ENCODE assay signal across 8 mouse cellular contexts in genomic region chr4:120665782-120666181, GRCm38 (mm10). TPM values are rescaled to one million over a fixed set of nuclear protein-coding genes. Genes with fewer than 3 reads are reported as not detected.
A peak's percentile ranks its signal among the peaks of the same experiment; 100 is the strongest.
DNase-seq lines count a peak whose midpoint lies in the region; ATAC-seq and TF ChIP-seq lines count a peak whose summit lies in the region.

No protein-coding gene starts in this region.

- TF ChIP-seq POLR2A in CH12.LX (IDR thresholded peaks at IDR 0.05; ENCODE audit: low read depth, low read length) (no peak), MEL (IDR thresholded peaks at IDR 0.05; ENCODE audit: control insufficient read depth in 1 of 2, insufficient read depth in 1 of 2, low read depth in 1 of 2, low read length in 2 of 2, poor library complexity in 1 of 2) (no peak)

- DNase-seq in heart, postnatal 36 days: no peak
- DNase-seq in CH12.LX (ENCODE audit: extremely low read depth) (no peak), MEL (ENCODE audit: low read depth, low spot score) (peak; percentile 65)
- DNase-seq in kidney, postnatal 10 days: peak; percentile 29
- no peak for DNase-seq in frontal cortex, adult 2 months (ENCODE audit: extremely low spot score in 1 of 2, low spot score in 1 of 2)
- no peak for DNase-seq in left cerebral cortex, postnatal 36 days (ENCODE audit: low spot score in 2 of 2)

- ATAC-seq in heart, embryonic 14.5 days (ENCODE audit: insufficient number of reproducible peaks, insufficient read depth, low FRiP score, low read depth): no peak
- ATAC-seq in megakaryocyte progenitor cell, adult 5-6 weeks (replicated peaks; ENCODE audit: poor library complexity): no peak

- peaks cover 11 to 29% of the 10 kb centered on the region in 2 experiments; a peak in 3 of 4 replicates for H3K4me1 ChIP-seq in heart, embryonic 14.5 days (ENCODE audit: control insufficient read depth in 2 of 2, insufficient read depth in 2 of 2, low read length in 2 of 2)
- H3K4me1 ChIP-seq in CH12.LX (ENCODE audit: control insufficient read depth in 1 of 2, insufficient read depth in 2 of 2) (peaks cover 7 to 33% of the 10 kb centered on the region in 2 experiments), MEL (ENCODE audit: control insufficient read depth in 1 of 2, insufficient read depth in 2 of 2, low read length in 2 of 2) (peaks cover 16 to 28% of the 10 kb centered on the region in 2 experiments)

- H3K4me2 ChIP-seq in heart, embryonic 14.5 days (ENCODE audit: low read length): no peak overlapping the region
- peak overlapping the region; percentile 60; the same call in 1 of the 2 replicates for H3K4me2 ChIP-seq in CH12.LX (ENCODE audit: insufficient read depth, low read depth, poor library complexity, severe bottlenecking)

- TF ChIP-seq CTCF in CH12.LX (conservative IDR thresholded peaks at IDR 0.05 in 1 of 2, IDR thresholded peaks at IDR 0.05 in 1 of 2; ENCODE audit: low read depth in 2 of 2, low read length in 2 of 2) (no peak), MEL (IDR thresholded peaks at IDR 0.05 in 2 of 3, conservative IDR thresholded peaks at IDR 0.05 in 1 of 3; ENCODE audit: control insufficient read depth in 1 of 3, insufficient read depth in 1 of 3, low read depth in 2 of 3, low read length in 3 of 3, poor library complexity in 1 of 3, severe bottlenecking in 1 of 3) (no peak)

- no peaks in the 10 kb centered on the region for H3K36me3 ChIP-seq in heart, embryonic 14.5 days (ENCODE audit: control insufficient read depth, insufficient read depth, low read length)
- no peaks in the 10 kb centered on the region for H3K36me3 ChIP-seq in CH12.LX (replicated peaks in 1 of 2; ENCODE audit: control insufficient read depth in 1 of 2, insufficient read depth in 1 of 2, low read length in 1 of 2)
- H3K36me3 ChIP-seq in MEL (ENCODE audit: control insufficient read depth in 1 of 2, insufficient read depth in 2 of 2, low read length in 2 of 2): peaks cover 0 to 12% of the 10 kb centered on the region in 2 experiments; a peak in 2 of 4 replicates

- TF ChIP-seq EP300 in CH12.LX (IDR thresholded peaks at IDR 0.05; ENCODE audit: low read length) (no peak), MEL (IDR thresholded peaks at IDR 0.05; ENCODE audit: low read depth in 1 of 2, low read length in 2 of 2) (peak in 1 of 2 experiments; percentile 8; a peak in 1 of 4 replicates)

- peaks cover 10% of the 10 kb centered on the region; the same call in 1 of the 2 replicates for H3K27me3 ChIP-seq in heart, embryonic 14.5 days (ENCODE audit: control insufficient read depth, insufficient read depth, low read length)
- peaks cover 8% of the 10 kb centered on the region for H3K27me3 ChIP-seq in CH12.LX (replicated peaks)
- no peaks in the 10 kb centered on the region for H3K27me3 ChIP-seq in MEL (ENCODE audit: control insufficient read depth in 1 of 2, insufficient read depth in 2 of 2, low read length in 2 of 2)

- TF ChIP-seq RAD21 in CH12.LX (IDR thresholded peaks at IDR 0.05; ENCODE audit: low read depth, low read length) (no peak), MEL (IDR thresholded peaks at IDR 0.05; ENCODE audit: low read depth, low read length) (no peak)

- dilution Hi-C loops in CH12.LX (cut with MboI; ENCODE audit: extremely low pct_ligation_motif_present, extremely low pct_unique_long_range_greater_than_20kb, low sequenced_read_pairs): no loop called here

- H3K4me3 ChIP-seq in heart, embryonic 14.5 days (ENCODE audit: control insufficient read depth in 1 of 2, insufficient read depth in 1 of 2, low read depth in 1 of 2, low read length in 2 of 2): no peak overlapping the region
- H3K4me3 ChIP-seq in CH12.LX (replicated peaks in 1 of 3; ENCODE audit: low read depth in 2 of 3, low read length in 2 of 3, poor library complexity in 1 of 3): no peak overlapping the region
- peak overlapping the region; percentile 42 to 66 for H3K4me3 ChIP-seq in MEL (ENCODE audit: control insufficient read depth in 1 of 2, insufficient read depth in 1 of 2, low read depth in 2 of 2, low read length in 2 of 2)

- in situ Hi-C loops in CH12.LX (cut with MboI; ENCODE audit: low pct_ligation_motif_present, low pct_unique_long_range_greater_than_20kb, low sequenced_read_pairs): no loop called here

- no peaks in the 10 kb centered on the region for H3K79me2 ChIP-seq in CH12.LX (replicated peaks; ENCODE audit: control insufficient read depth, extremely low read depth, insufficient read depth, poor library complexity, severe bottlenecking)
- H3K79me2 ChIP-seq in MEL (ENCODE audit: control insufficient read depth, insufficient read depth, low read length, poor library complexity): peaks cover 15% of the 10 kb centered on the region

- intact Hi-C loops in heart, postnatal 36 days (cut with DNase I): loop anchor here (2.0 kb wide), 1 partner anchor 49 kb away; no protein-coding TSS in a partner anchor
- intact Hi-C loops in left cerebral cortex, postnatal 36 days (cut with DNase I): loop anchor here (5.0 kb wide), 1 partner anchor 73 kb away; no protein-coding TSS in a partner anchor

- no peaks in the 10 kb centered on the region for H3K9me3 ChIP-seq in heart, embryonic 14.5 days (ENCODE audit: control insufficient read depth, low read length)
- H3K9me3 ChIP-seq in CH12.LX (replicated peaks; ENCODE audit: low read length): peaks cover 5% of the 10 kb centered on the region
- no peaks in the 10 kb centered on the region for H3K9me3 ChIP-seq in MEL (replicated peaks; ENCODE audit: insufficient read depth, low read length)

- no peak overlapping the region for H3K9ac ChIP-seq in heart, embryonic 14.5 days (ENCODE audit: low read length)
- H3K9ac ChIP-seq in CH12.LX (ENCODE audit: insufficient read depth, low read depth) (no peak overlapping the region), MEL (ENCODE audit: control insufficient read depth, low read depth, low read length, poor library complexity, severe bottlenecking) (peak overlapping the region; percentile 49)

- H3K27ac ChIP-seq in heart, embryonic 14.5 days (replicated peaks in 1 of 2; ENCODE audit: control insufficient read depth in 1 of 2, insufficient read depth in 1 of 2, low read depth in 2 of 2, low read length in 2 of 2): peak overlapping the region; percentile 28 to 87; a peak in 3 of 4 replicates
- no peak overlapping the region for H3K27ac ChIP-seq in CH12.LX (ENCODE audit: insufficient read depth, low read depth)
- H3K27ac ChIP-seq in MEL (ENCODE audit: control insufficient read depth, low read depth, low read length): peak overlapping the region; percentile 75

- WGBS in heart, embryonic 14.5 days: 63% methylated on average over 7 of the region's 7 CpGs

TF ChIP-seq in CH12.LX, 34 proteins besides CTCF, POLR2A, EP300 and RAD21:
- TF ChIP-seq IRF4 (IDR thresholded peaks at IDR 0.05; ENCODE audit: low read depth, low read length) (no peak), NRF1 (IDR thresholded peaks at IDR 0.05; ENCODE audit: low read depth, low read length) (no peak), E2F4 (IDR thresholded peaks at IDR 0.05; ENCODE audit: insufficient replicate concordance, low read depth, low read length) (no peak), POLR2AphosphoS2 (IDR thresholded peaks at IDR 0.05; ENCODE audit: low read depth, low read length) (no peak), TCF12 (IDR thresholded peaks at IDR 0.05; ENCODE audit: low read depth, low read length) (no peak), USF1 (IDR thresholded peaks at IDR 0.05; ENCODE audit: low read depth, low read length) (no peak), ELF1 (IDR thresholded peaks at IDR 0.05; ENCODE audit: low read depth, low read length) (no peak), BHLHE40 (IDR thresholded peaks at IDR 0.05; ENCODE audit: low read depth, low read length) (no peak), HCFC1 (IDR thresholded peaks at IDR 0.05; ENCODE audit: low read depth, low read length) (no peak), TBP (conservative IDR thresholded peaks at IDR 0.05; ENCODE audit: low read depth, low read length) (no peak), ZNF384 (IDR thresholded peaks at IDR 0.05; ENCODE audit: low read depth, low read length) (no peak), CHD1 (IDR thresholded peaks at IDR 0.05; ENCODE audit: low read depth, low read length) (no peak), MYC (IDR thresholded peaks at IDR 0.05; ENCODE audit: low read depth, low read length) (no peak)

TF ChIP-seq in MEL, 35 proteins besides CTCF, POLR2A, EP300 and RAD21:
- TF ChIP-seq ZNF384 (IDR thresholded peaks at IDR 0.05; ENCODE audit: low read depth, low read length) (no peak), USF2 (IDR thresholded peaks at IDR 0.05; ENCODE audit: borderline replicate concordance in 1 of 2, insufficient read depth in 1 of 2, low read depth in 1 of 2, low read length in 2 of 2) (no peak), SIN3A (IDR thresholded peaks at IDR 0.05; ENCODE audit: low read length) (0 out of 2 replicates have a peak, but pooled peaks have one; percentile 4), MEF2A (IDR thresholded peaks at IDR 0.05; ENCODE audit: extremely low read depth, insufficient replicate concordance, low read depth, low read length, poor library complexity, severe bottlenecking) (no peak), ETS1 (IDR thresholded peaks at IDR 0.05; ENCODE audit: low read depth, low read length) (no peak), CHD2 (IDR thresholded peaks at IDR 0.05; ENCODE audit: low read length) (no peak), E2F4 (IDR thresholded peaks at IDR 0.05; ENCODE audit: borderline replicate concordance, low read depth, low read length) (no peak), KAT2A (conservative IDR thresholded peaks at IDR 0.05; ENCODE audit: low read depth, low read length) (0 out of 2 replicates have a peak, but pooled peaks have one; percentile 12), CHD1 (IDR thresholded peaks at IDR 0.05; ENCODE audit: low read depth, low read length) (no peak)

RNA-seq across cellular contexts. Expression of gene Cited4, which starts 0.6 kb away (rescaled TPM):
- polyA plus RNA-seq in heart, embryonic 14.5 days (2014; fragmentation: Nextera tagmentation; extraction: Ambion mirVana): 24.2 and 27.1 TPM in 2 replicates
- 10 to 100 TPM; 26.9 to 36.2 TPM for total RNA-seq in heart, postnatal 36 days (2021)
- total RNA-seq in CH12.LX (2012; rRNA removed) (0.08 and 0.25 TPM in 2 replicates), CH12.LX (2014; rRNA removed) (0.36 and 0.45 TPM in 2 replicates), MEL (2012; rRNA removed) (18.2 and 23.3 TPM in 2 replicates)
- polyA plus RNA-seq in CH12.LX (2012; ENCODE audit: insufficient read length, low read depth) (not detected in 2 replicates), MEL (2012; ENCODE audit: insufficient read depth in 1 of 2, insufficient read length in 2 of 2, low read depth in 1 of 2, low replicate concordance in 2 of 2, missing spikeins in 1 of 2) (10 to 100 TPM in 1 of 2 experiments, not detected in 1; 58.1 TPM)
- total RNA-seq in megakaryocyte progenitor cell, adult 5-6 weeks (2015): 3.2 and 4.6 TPM in 2 replicates
- total RNA-seq in megakaryocyte progenitor cell, adult 5-6 weeks (2017): 5.6 and 7.5 TPM in 2 replicates
- 9.2 and 14.8 TPM in 2 replicates for polyA plus RNA-seq in frontal cortex, adult 2 months (2012; rRNA removed)
- 10 to 100 TPM; 19.3 to 25.5 TPM for total RNA-seq in left cerebral cortex, postnatal 36 days (2021)

Comparison
In these comparisons a context has a peak if more than half of its experiments do, and no peak if none do; other contexts are left out.
1. H3K4me3 ChIP-seq: peak in MEL (2 of 2); none in heart, embryonic 14.5 days (0 of 2) and CH12.LX (0 of 3).
2. DNase-seq: peak in MEL (single experiment) and kidney, postnatal 10 days (single experiment); none in heart, postnatal 36 days (0 of 2), CH12.LX (single experiment), frontal cortex, adult 2 months (0 of 2) and left cerebral cortex, postnatal 36 days (0 of 2).